Mouse (Mus musculus): ENCODE data around the gene Olfm4.

GRCm38 (mm10) chr14:80039645-80040272 is 55.9 kb downstream of the Olfm4 start:
- no peak for TF ChIP-seq EP300 (IDR thresholded peaks at IDR 0.05; ENCODE audit: low read depth)
- TF ChIP-seq CTCF (IDR thresholded peaks at IDR 0.05; ENCODE audit: low read depth), result no peak
